Mouse (Mus musculus) brain, embryonic 14.5 days (tissue): ENCODE measurements around the gene Abi1.

Experiments used
- CTCF ChIP-seq: fragments of 200-500 bp; IDR thresholded peaks from 2 replicates; pipeline ENCODE4 v1.5.1; 2012; ENCODE audit warnings: inconsistent platforms, mild to moderate bottlenecking, moderate library complexity, borderline replicate concordance; ENCODE audit not compliant: insufficient read depth, insufficient read length; ENCODE audit errors: extremely low read depth
- POLR2A ChIP-seq: fragments of 200-500 bp; IDR thresholded peaks from 2 replicates; pipeline ENCODE4 v1.6.1; 2012; ENCODE audit warnings: mild to moderate bottlenecking, inconsistent platforms, borderline replicate concordance; ENCODE audit not compliant: poor library complexity, insufficient read depth, insufficient read length, severe bottlenecking; ENCODE audit errors: extremely low read depth

- TF ChIP-seq POLR2A = no peak
- TF ChIP-seq CTCF = no peak
These were observed 8.0 kb upstream of the Abi1 start for GRCm38 (mm10) chr2:23048006-23048405.
